Mouse (Mus musculus) neural tube, embryonic 14.5 days (tissue): ENCODE measurements around the gene Necab3. TPM values are rescaled to one million over a fixed set of nuclear protein-coding genes. Genes with fewer than 3 reads are reported as not detected.

Experiments used
- ATAC-seq: fragments of 200-750 bp; cut with Nextera tagmentation; 2 replicates; pipeline ENCODE4 v1.8.0; 2017; ENCODE audit warnings: low read depth, mild to moderate bottlenecking, moderate TSS enrichment, moderate library complexity
- H3K27ac ChIP-seq: fragments of 300-500 bp; sonication (generic); 2 replicates; pipeline ENCODE4 v1.5.1; 2014; ENCODE audit warnings: low read depth, mild to moderate bottlenecking, control low read depth, low read length, moderate library complexity, mixed read lengths
- H3K27me3 ChIP-seq: fragments of 300-500 bp; sonication (generic); 2 replicates; pipeline ENCODE4 v1.6.1; 2014; ENCODE audit warnings: low read length; ENCODE audit not compliant: control insufficient read depth, insufficient read depth
- H3K36me3 ChIP-seq: fragments of 300-500 bp; sonication (generic); 2 replicates; pipeline ENCODE4 v1.6.1; 2014; ENCODE audit warnings: low read length, mixed read lengths; ENCODE audit not compliant: control insufficient read depth, insufficient read depth
- H3K4me1 ChIP-seq: fragments of 300-500 bp; sonication (generic); 2 replicates; pipeline ENCODE4 v1.6.1; 2014; ENCODE audit warnings: low read length; ENCODE audit not compliant: control insufficient read depth, insufficient read depth
- H3K4me2 ChIP-seq: fragments of 300-500 bp; sonication (generic); 2 replicates; pipeline ENCODE4 v1.6.1; 2014; ENCODE audit warnings: mild to moderate bottlenecking, low read depth, low read length, control low read depth
- H3K4me3 ChIP-seq: fragments of 300-500 bp; sonication (generic); 2 replicates; pipeline ENCODE4 v1.5.1; 2014; ENCODE audit warnings: low read depth, low read length, control low read depth, mixed read lengths
- H3K9ac ChIP-seq: fragments of 300-500 bp; sonication (generic); replicated peaks from 2 replicates; pipeline ENCODE4 v1.6.1; 2014; ENCODE audit warnings: low read depth, mild to moderate bottlenecking, control low read depth, low read length, mixed read lengths
- H3K9me3 ChIP-seq: fragments of 300-500 bp; sonication (generic); 2 replicates; pipeline ENCODE4 v1.6.1; 2016; ENCODE audit warnings: low read length; ENCODE audit not compliant: control insufficient read depth
- WGBS: fragments of 180-500 bp; shearing (Covaris S2); extraction: QIAGEN DNeasy Blood & Tissue Kit; methylation state at CpG from one replicate; pipeline ENCODE4 v1.1.7; 2014; 5-methylcytosine and 5-hydroxymethylcytosine counted together
- polyA plus RNA-seq: library from polyadenylated mRNA; unstranded; fragments of >200 nt; fragmentation: Nextera tagmentation; extraction: Ambion mirVana; gene quantifications from 2 replicates; pipeline ENCODE4 v1.2.1, GENCODE M21; 2014

Gene Necab3
- polyA plus RNA-seq, 1 experiment from 2014 or later, result 16.8 TPM

DNA sequence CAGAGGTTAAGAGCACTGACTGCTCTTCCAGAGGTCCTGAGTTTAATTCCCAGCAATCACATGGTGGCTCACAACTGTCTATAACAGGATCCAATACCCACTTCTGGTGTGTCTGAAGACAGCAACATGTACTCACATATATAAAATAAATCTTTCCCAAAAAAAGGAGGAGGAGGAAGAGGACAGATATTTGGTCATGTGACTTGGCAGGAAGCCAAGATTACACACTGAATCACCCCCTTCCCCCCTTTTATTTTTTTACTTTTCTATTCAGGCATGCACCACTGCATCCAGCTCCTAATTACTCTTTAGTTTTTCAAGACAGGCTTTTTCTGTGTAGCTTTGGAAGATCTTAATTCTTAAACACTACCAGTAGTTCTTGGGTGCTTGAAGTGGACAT lies 37.2 kb downstream of the Necab3 start:
- H3K4me2 ChIP-seq, result no peak overlapping the region
- H3K27ac ChIP-seq, result no peak overlapping the region
- H3K27me3 ChIP-seq, result no peaks in the 10 kb centered on the region
- no peaks in the 10 kb centered on the region for H3K4me1 ChIP-seq
- H3K4me3 ChIP-seq, result no peak overlapping the region
- H3K36me3 ChIP-seq, result peaks cover 13% of the 10 kb centered on the region
- H3K9me3 ChIP-seq, result no peaks in the 10 kb centered on the region
- ATAC-seq, result no peak
- H3K9ac ChIP-seq, result no peak overlapping the region

- H3K4me3 ChIP-seq, result no peak overlapping the region
- H3K27ac ChIP-seq, result no peak overlapping the region
- WGBS, result 96% methylated on average over 5 of the region's 5 CpGs
- no peaks in the 10 kb centered on the region for H3K27me3 ChIP-seq
- H3K9me3 ChIP-seq, result no peaks in the 10 kb centered on the region
- H3K4me1 ChIP-seq, result no peaks in the 10 kb centered on the region
- peaks cover 4% of the 10 kb centered on the region; the same call in 1 of the 2 replicates for H3K36me3 ChIP-seq
- no peak overlapping the region for H3K4me2 ChIP-seq
- H3K9ac ChIP-seq, result no peak overlapping the region
- no peak for ATAC-seq
Measured at GRCm38 (mm10) chr2:154517424-154517823, 41.3 kb downstream of the Necab3 start.

DNA sequence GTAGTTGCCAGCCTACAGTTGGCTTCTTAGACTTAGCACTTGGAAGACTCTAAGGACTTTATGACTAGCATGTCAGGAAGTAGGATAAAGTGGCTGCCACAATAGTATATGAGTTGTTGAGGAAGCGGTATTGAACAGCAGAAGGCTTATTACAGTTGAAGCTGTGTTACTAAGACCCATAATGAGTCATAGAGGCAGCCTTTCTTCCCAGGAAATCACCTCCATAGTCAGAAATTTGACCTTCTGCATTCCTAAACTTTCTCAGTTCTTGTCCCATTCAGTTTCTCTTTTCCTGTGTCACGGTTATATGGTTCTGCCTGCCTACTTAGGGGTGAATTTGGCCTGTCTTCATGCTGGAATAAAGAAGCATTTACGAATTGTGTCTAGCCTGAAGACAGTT lies 41.7 kb downstream of the Necab3 start:
- Histone ChIP-seq H3K4me2 (no peak overlapping the region), H3K27me3 (no peaks in the 10 kb centered on the region), H3K9ac (no peak overlapping the region), H3K4me3 (no peak overlapping the region), H3K36me3 (peaks cover 5% of the 10 kb centered on the region; the same call in 1 of the 2 replicates), H3K4me1 (no peaks in the 10 kb centered on the region), H3K9me3 (no peaks in the 10 kb centered on the region), H3K27ac (no peak overlapping the region)
- no peak for ATAC-seq
- WGBS, result 89% methylated on average over 3 of the region's 3 CpGs

- H3K9me3 ChIP-seq, result no peaks in the 10 kb centered on the region
- no peaks in the 10 kb centered on the region for H3K27me3 ChIP-seq
- ATAC-seq, result no peak
- H3K4me2 ChIP-seq, result no peak overlapping the region
- no peak overlapping the region for H3K27ac ChIP-seq
- WGBS, result 93% methylated on average over 3 of the region's 3 CpGs
- no peak overlapping the region for H3K9ac ChIP-seq
- peaks cover 16% of the 10 kb centered on the region for H3K36me3 ChIP-seq
- H3K4me3 ChIP-seq, result no peak overlapping the region
- H3K4me1 ChIP-seq, result no peaks in the 10 kb centered on the region
Measured at GRCm38 (mm10) chr2:154510141-154510540, 48.5 kb downstream of the Necab3 start.

GRCm38 (mm10) chr2:154508450-154508849 lies 50.2 kb downstream of the Necab3 start:
- Histone ChIP-seq H3K4me3 (no peak overlapping the region), H3K27ac (no peak overlapping the region), H3K36me3 (peaks cover 16% of the 10 kb centered on the region), H3K9ac (peak overlapping the region; percentile 11; the same call in 1 of the 2 replicates), H3K4me2 (no peak overlapping the region), H3K9me3 (no peaks in the 10 kb centered on the region), H3K27me3 (no peaks in the 10 kb centered on the region), H3K4me1 (no peaks in the 10 kb centered on the region)
- 89% methylated on average over 4 of the region's 4 CpGs for WGBS
- no peak for ATAC-seq

DNA sequence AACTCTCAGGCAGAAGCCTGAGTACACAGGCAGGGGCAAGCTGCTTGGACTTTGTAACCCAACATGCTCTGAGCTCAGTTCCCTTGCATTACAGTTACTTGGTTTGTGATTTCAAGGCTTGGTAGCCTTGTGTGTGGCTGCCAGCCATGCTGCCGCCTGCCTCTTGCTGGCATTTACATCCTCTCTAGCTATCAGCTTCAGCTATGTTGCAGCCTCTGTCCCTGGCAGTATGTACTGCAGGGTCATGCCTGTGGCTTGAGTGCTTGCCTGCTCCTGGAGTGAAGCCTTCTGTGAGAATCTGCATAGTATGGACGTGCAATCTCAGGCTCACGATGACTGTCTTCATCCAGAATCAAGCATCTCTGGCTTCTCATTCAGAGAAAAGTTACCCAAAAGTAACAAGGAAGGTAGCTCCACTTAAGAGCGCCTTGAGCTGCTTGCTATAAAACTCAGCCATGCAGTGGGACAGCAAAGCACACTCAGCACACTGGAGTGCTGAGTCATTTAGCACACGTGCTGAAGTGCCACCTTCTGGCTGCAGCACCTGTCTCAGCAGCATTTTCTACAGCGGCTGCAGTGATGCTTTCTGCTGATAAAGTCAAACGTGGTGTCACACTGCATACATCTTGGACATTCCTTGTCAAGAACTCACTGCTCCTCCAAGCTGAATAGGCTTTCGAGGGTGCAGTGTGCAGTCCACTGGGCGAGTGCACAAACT lies 51.0 kb downstream of the Necab3 start:
- WGBS, result 73% methylated on average over 9 of the region's 9 CpGs
- H3K36me3 ChIP-seq, result peaks cover 16% of the 10 kb centered on the region
- ATAC-seq, result no peak

DNA sequence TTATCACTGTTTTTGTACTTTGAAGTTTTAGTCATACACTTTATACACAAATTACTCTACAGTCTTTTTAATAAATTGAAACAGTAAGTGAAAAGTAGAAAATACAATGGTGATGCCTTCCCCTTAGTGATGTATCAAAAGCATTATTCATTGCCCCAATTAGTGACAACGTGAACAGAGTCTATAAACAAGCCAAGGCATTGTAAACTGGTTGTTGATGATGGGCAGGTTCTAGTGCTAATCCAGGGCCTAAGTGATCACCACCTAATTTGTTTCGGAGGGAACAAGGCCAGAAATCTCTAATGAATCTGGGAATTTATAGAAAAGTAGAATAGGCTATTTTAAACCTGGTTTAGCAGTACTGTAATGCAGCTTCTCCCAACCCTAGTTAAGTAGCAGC lies 51.6 kb downstream of the Necab3 start:
- H3K27ac ChIP-seq, result no peak overlapping the region
- H3K4me2 ChIP-seq, result no peak overlapping the region
- no peaks in the 10 kb centered on the region for H3K9me3 ChIP-seq
- H3K27me3 ChIP-seq, result no peaks in the 10 kb centered on the region
- H3K4me1 ChIP-seq, result no peaks in the 10 kb centered on the region
- 37% methylated on average over 2 of the region's 2 CpGs for WGBS
- H3K9ac ChIP-seq, result no peak overlapping the region
- ATAC-seq, result no peak
- peaks cover 16% of the 10 kb centered on the region for H3K36me3 ChIP-seq
- H3K4me3 ChIP-seq, result no peak overlapping the region

More for the DNA sequence above, 51.0 kb downstream of the Necab3 start:
- Histone ChIP-seq H3K27ac (no peak overlapping the region), H3K4me1 (no peaks in the 10 kb centered on the region), H3K9ac (no peak overlapping the region), H3K27me3 (no peaks in the 10 kb centered on the region), H3K4me2 (no peak overlapping the region), H3K4me3 (no peak overlapping the region), H3K9me3 (no peaks in the 10 kb centered on the region)

DNA sequence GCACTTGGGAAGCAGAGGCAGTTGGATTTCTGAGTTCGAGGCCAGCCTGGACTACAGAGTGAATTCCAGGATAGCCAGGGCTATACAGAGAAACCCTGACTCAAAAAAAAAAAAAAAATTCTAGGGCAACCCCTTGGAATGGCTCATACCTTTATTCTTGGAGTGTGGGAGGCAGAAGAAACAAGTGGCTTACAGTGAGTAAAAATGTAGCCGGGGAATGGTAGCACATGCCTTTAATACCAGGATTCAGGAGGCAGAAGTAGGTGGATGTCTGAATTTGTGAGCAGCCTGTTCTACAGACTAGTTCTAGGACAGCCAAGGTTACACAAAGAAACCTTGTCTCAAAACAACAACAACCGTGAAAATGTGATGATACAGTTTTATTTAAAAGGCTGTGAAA lies 57.9 kb downstream of the Necab3 start:
- no peak overlapping the region for H3K9ac ChIP-seq
- no peak overlapping the region for H3K4me2 ChIP-seq
- no peaks in the 10 kb centered on the region for H3K4me1 ChIP-seq
- H3K4me3 ChIP-seq, result no peak overlapping the region
- H3K36me3 ChIP-seq, result no peaks in the 10 kb centered on the region
- H3K9me3 ChIP-seq, result no peaks in the 10 kb centered on the region
- WGBS, result 84% methylated on average over 3 of the region's 3 CpGs
- no peaks in the 10 kb centered on the region for H3K27me3 ChIP-seq
- ATAC-seq, result no peak
- H3K27ac ChIP-seq, result no peak overlapping the region

- Histone ChIP-seq H3K9ac (no peak overlapping the region), H3K4me1 (no peaks in the 10 kb centered on the region), H3K4me3 (no peak overlapping the region), H3K9me3 (no peaks in the 10 kb centered on the region), H3K36me3 (no peaks in the 10 kb centered on the region), H3K27ac (no peak overlapping the region), H3K27me3 (no peaks in the 10 kb centered on the region), H3K4me2 (no peak overlapping the region)
- no peak for ATAC-seq
- 97% methylated on average over 2 of the region's 2 CpGs for WGBS
Measured at GRCm38 (mm10) chr2:154499717-154500247, 58.9 kb downstream of the Necab3 start.
